ENCODE assay signal across 8 mouse cellular contexts in genomic region chr1:52648153-52649027, GRCm38 (mm10). TPM values are rescaled to one million over a fixed set of nuclear protein-coding genes. Genes with fewer than 3 reads are reported as not detected.
A peak's percentile ranks its signal among the peaks of the same experiment; 100 is the strongest.
DNase-seq lines count a peak whose midpoint lies in the region; ATAC-seq and TF ChIP-seq lines count a peak whose summit lies in the region.

No protein-coding gene starts in this region.

- in situ Hi-C loops in ES-E14 (cut with MboI; ENCODE audit: low sequenced_read_pairs in 2 of 2, unreplicated experiment in 2 of 2) = no loop called here

- no peak overlapping the region for H3K27ac ChIP-seq in ES-E14 (ENCODE audit: insufficient read depth, low read depth, low read length, poor library complexity, severe bottlenecking)
- no peak overlapping the region for H3K27ac ChIP-seq in forebrain, embryonic 12.5 days

- peak; percentile 43 for DNase-seq in ES-E14 (ENCODE audit: low read depth, low spot score)
- DNase-seq in brain, adult 2 months (ENCODE audit: low read depth, low spot score) = peak; percentile 94
- peak; percentile 86 for DNase-seq in heart, postnatal 4 days
- DNase-seq in layer of hippocampus, adult 9-10 months (ENCODE audit: low spot score) = peak; percentile 89
- peak; percentile 89 for DNase-seq in lung, postnatal 10 days
- peak; percentile 58 for DNase-seq in ovary, postnatal 36 days (ENCODE audit: low spot score)
- DNase-seq in urinary bladder, postnatal 25 days (ENCODE audit: low spot score) = peak; percentile 19

- H3K27me3 ChIP-seq in forebrain, embryonic 12.5 days = no peaks in the 10 kb centered on the region

- H3K4me2 ChIP-seq in forebrain, embryonic 12.5 days = no peak overlapping the region

- no peaks in the 10 kb centered on the region for H3K9me3 ChIP-seq in ES-E14 (ENCODE audit: control insufficient read depth, insufficient read depth, low read depth, low read length)
- H3K9me3 ChIP-seq in forebrain, embryonic 12.5 days = no peaks in the 10 kb centered on the region

- peaks cover 11% of the 10 kb centered on the region; the same call in 1 of the 2 replicates for H3K36me3 ChIP-seq in ES-E14 (ENCODE audit: control insufficient read depth, insufficient read depth, low read length, poor library complexity, severe bottlenecking)
- peaks cover 30% of the 10 kb centered on the region for H3K36me3 ChIP-seq in forebrain, embryonic 12.5 days (replicated peaks)

- peak; percentile 79; the same call in 1 of the 2 replicates for ATAC-seq in forebrain, embryonic 12.5 days (ENCODE audit: low FRiP score)

- WGBS in forebrain, embryonic 12.5 days = 85% methylated on average over 11 of the region's 11 CpGs

- no peak overlapping the region for H3K4me3 ChIP-seq in ES-E14 (ENCODE audit: insufficient read depth in 1 of 2, low read depth in 1 of 2, low read length in 2 of 2, poor library complexity in 1 of 2, severe bottlenecking in 1 of 2)
- no peak overlapping the region for H3K4me3 ChIP-seq in forebrain, embryonic 12.5 days (replicated peaks)

- no peaks in the 10 kb centered on the region for H3K4me1 ChIP-seq in ES-E14 (ENCODE audit: control insufficient read depth in 2 of 2, insufficient read depth in 2 of 2, low read length in 2 of 2, poor library complexity in 1 of 2)
- no peaks in the 10 kb centered on the region for H3K4me1 ChIP-seq in forebrain, embryonic 12.5 days

- no peak overlapping the region for H3K9ac ChIP-seq in ES-E14 (ENCODE audit: insufficient read depth, low read depth, low read length, poor library complexity, severe bottlenecking)
- no peak overlapping the region for H3K9ac ChIP-seq in forebrain, embryonic 12.5 days

TF ChIP-seq in ES-E14, 5 proteins besides CTCF, POLR2A, EP300 and RAD21:
- no peak for TF ChIP-seq ZNF384 (IDR thresholded peaks at IDR 0.05; ENCODE audit: low read depth, low read length)
- TF ChIP-seq ZC3H11A (IDR thresholded peaks at IDR 0.05; ENCODE audit: borderline replicate concordance, low read depth, low read length) = peak; percentile 64; the same call in 1 of the 2 replicates

RNA-seq across cellular contexts. Expression of gene Nemp2, which starts 17.9 kb away (rescaled TPM):
- 8.7 and 14.9 TPM in 2 replicates for total RNA-seq in ES-E14 (2012; rRNA removed)
- polyA plus RNA-seq in forebrain, embryonic 12.5 days (2016; fragmentation: Nextera tagmentation; extraction: Ambion mirVana) = 10.9 and 12.2 TPM in 2 replicates
- 1 to 10 TPM; 4.6 to 4.9 TPM for total RNA-seq in heart, postnatal 4 days (2021)

Comparison
In these comparisons a context has a peak if more than half of its experiments do, and no peak if none do; other contexts are left out.
1. DNase-seq: peak in every context shown above with its lines; median percentile 94 in brain, adult 2 months; 89 in layer of hippocampus, adult 9-10 months; 89 in lung, postnatal 10 days; 86 in heart, postnatal 4 days; 58 in ovary, postnatal 36 days; 43 in ES-E14; 19 in urinary bladder, postnatal 25 days.